Mouse (Mus musculus) brain, embryonic 14.5 days (tissue): ENCODE measurements at regions not wholly inside any gene's neighbourhood (a gene's known extent, or its start where the extent isn't known, plus 50 kb on each side); places are given as distances from the start of the nearest gene placed in this dataset.
A peak's percentile ranks its signal among the peaks of the same experiment; 100 is the strongest.

Experiments used
- DNase-seq: peaks from one replicate; pipeline ENCODE4 v3.0.0-alpha.2; 2011; ENCODE audit warnings: low read depth
- CTCF ChIP-seq: fragments of 200-500 bp; IDR thresholded peaks from 2 replicates; pipeline ENCODE4 v1.5.1; 2012; ENCODE audit warnings: inconsistent platforms, mild to moderate bottlenecking, moderate library complexity, borderline replicate concordance; ENCODE audit not compliant: insufficient read depth, insufficient read length; ENCODE audit errors: extremely low read depth
- POLR2A ChIP-seq: fragments of 200-500 bp; IDR thresholded peaks from 2 replicates; pipeline ENCODE4 v1.6.1; 2012; ENCODE audit warnings: mild to moderate bottlenecking, inconsistent platforms, borderline replicate concordance; ENCODE audit not compliant: poor library complexity, insufficient read depth, insufficient read length, severe bottlenecking; ENCODE audit errors: extremely low read depth

DNA sequence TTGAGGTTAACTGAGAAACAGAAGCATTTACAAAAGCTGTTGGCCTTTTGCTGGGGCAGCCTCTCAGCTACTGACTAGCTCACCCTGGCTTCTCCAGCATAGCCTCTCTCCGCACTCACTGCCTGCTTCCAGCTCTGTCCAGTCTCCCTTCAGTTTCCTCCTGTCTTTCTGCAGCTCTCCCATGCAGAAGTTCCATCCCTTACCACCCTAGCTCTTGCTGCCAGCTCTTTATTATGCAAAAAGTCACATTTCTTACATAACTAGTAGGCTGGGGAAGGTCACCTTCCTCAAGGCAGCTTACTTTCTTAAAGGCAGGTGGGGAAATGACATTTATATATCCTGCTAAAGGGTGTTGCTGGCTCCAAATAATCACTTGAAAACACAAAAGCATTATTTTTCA, 91.1 kb upstream of the Prok2 start:
- no peak for DNase-seq
- TF ChIP-seq POLR2A (no peak), CTCF (no peak)

DNA sequence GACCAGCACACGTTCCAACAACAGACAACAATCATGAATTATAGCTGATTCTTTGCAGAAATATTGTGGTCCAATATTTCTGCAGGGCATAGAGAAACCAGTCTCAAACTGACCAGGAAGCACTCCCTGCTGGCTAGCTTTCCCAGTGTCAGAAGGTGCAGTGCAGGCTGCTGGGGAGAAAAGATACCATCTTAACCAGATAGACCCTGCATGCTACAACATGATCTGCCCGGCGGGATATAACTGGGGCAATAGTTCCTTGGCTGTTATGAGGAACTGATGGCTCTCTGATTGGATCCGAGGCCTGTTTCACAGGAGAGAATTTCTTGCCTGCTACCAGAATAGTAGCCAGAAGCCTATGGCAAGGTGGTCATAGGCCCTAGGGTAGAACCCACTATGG, 86.9 kb upstream of the Prok2 start:
- TF ChIP-seq CTCF (no peak), POLR2A (no peak)
- no peak for DNase-seq

DNA sequence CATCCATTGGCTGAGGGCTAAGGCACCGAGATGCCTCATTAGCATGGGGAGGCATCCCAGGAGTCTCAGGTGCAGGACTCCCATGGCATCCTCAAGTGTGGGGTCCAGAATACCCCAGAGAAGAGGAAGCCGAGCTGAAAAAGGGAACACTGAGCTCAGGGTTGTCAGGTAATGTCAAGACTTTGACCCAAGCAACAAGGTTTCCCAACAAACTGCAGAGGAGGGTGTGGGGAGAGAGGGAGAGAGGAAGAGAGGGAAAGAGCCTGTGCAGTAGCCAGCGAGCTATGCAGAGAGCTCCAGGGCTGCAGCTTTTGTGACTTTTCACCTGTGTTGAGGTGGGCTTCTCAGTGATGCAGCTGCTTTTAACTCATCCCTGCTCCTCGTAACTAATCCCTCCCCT, 85.7 kb upstream of the Prok2 start:
- DNase-seq, result no peak
- TF ChIP-seq POLR2A, result no peak
- TF ChIP-seq CTCF, result no peak

DNA sequence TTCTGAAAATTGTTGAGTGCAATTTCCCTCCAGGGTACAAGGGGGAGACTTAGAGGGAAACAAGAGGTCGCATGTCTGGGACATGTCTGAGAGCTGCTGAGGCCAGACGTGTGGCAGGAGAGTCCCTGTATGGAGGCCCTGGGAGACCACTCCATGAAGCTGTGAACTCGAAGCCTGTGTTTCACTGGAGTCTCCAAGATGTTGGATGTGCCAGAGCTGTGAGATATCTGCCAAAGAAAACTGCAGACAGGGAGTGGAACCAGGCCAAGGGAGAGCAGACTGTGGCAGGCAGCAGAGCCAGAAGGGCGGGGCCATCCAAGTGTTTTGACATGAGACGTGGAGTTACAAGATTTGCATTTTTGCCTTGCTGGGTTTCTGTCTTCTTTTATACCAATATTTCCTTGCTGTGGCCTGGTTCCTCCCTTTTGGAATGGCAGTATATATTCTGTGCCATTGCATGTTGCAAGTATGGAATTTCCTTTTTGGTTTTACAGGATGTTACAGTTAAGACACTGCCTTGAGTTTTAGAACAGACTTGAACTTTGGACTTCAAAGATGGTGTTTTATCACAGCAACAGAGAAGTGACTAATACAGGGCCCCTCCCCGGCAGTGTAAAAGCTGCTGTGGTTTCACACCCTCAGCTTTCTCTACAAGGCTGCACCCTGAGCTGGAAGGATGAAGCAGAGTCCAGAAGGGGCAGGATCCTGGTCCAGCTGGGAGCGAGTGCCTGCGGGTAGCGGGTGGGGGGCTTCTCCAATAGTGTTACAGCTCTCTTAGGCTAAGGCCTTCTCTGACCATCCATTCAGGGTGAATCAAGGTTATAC, 85.0 kb upstream of the Prok2 start:
- TF ChIP-seq CTCF, result no peak
- DNase-seq, result peak; percentile 92

DNA sequence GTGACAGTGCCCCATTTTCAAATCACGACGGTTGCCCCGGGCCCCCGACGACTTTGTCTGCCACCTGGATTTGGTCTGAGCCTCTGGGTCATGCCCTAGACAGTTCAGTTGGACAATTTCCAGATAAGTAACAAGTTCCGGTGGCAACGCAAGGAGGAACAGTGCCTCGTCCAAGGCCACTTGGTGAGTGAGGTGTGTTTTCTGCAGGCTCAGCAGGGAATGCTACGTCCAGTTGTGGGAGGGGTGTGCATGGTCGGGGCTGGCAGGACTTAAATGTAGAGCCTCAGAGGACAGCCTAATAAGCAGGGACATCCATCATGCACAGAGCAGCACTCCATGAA, 78.7 kb upstream of the Prok2 start:
- TF ChIP-seq CTCF (no peak), POLR2A (no peak)
- no peak for DNase-seq

DNA sequence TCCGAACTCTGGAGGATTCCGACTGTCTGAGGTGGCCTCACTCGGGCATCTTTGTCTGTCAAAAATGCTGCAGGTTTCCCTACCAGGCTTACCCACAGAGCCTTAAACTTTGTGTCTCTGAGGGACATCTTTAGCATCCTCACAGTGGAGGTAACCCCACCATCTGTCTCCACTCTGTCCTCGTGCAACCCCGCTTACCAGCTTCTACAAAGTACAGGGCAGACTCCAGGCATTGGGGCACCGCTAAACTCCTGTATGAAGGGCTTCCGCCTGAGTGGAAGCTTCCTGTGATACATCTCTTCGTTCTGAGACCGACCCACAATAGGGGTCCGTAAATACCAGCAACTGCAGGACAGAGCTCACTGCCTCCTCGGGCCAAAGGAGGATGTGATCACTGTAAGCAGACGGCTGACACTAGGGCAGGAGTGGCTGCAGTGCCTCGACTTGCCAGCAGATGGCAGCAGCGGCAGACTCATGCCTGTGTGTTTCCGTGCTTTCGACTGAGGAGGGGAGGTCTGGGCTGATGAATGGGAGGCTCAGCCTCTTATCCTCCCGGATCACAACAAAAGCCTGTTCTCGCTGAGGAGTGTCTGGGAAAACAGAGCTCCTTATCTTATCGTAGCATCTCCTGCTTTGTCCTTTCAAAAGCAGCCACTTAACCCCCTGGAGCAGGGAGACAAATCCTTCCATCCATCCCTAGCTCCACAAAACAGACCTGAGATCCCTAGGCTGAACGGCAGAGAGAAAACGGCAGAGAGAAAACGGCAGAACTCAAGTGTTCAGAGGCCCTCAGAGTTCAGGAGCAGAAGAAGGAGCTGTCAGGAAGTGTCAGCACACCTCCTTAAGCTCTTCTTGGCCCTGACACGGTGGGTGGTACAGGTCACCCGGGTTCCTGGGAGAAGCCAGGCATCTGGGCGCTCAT, 78.1 kb upstream of the Prok2 start:
- no peak for TF ChIP-seq POLR2A
- peak; percentile 100 for TF ChIP-seq CTCF
- DNase-seq, result peak; percentile 94

DNA sequence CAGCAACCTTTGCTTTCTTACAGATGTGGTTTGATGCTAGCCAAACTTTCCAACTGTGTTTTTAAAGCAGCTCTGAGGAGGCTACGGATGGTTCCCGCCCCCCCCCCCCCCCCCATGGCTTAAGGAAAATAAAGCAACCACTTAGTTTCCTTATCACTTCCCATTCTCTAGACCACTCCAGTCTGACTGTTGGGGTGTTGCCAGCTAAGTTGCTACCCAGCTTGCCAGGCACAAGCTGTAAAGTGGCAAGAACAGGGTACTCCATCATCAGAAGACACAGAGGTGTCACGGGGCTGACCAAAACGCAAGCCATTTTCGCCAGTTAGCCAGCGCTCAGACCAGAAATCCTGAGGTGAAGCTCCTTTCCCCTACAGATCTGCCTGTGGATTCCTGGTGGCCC, 74.7 kb upstream of the Prok2 start:
- TF ChIP-seq CTCF, result no peak
- no peak for TF ChIP-seq POLR2A
- no peak for DNase-seq

DNA sequence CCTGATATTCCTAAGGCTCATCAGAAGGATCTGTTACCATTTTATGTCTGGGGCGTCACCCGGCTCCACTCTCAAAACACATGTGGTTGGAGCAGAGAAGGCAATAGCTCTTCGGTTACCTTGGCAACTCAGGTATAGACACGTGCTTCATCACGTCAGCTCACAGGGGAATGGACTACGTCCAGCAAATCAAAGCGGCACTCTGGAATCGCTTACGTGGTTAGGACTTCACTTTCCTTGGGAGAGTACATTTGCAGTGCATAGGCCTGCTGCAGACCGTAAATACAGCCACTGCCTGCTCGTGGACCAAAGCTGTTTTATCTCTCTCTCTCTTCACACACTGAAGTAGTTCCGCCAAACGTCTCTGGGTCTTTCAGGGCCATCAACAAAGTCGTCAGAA, 74.1 kb upstream of the Prok2 start:
- TF ChIP-seq POLR2A (no peak), CTCF (no peak)
- DNase-seq, result peak; percentile 55

DNA sequence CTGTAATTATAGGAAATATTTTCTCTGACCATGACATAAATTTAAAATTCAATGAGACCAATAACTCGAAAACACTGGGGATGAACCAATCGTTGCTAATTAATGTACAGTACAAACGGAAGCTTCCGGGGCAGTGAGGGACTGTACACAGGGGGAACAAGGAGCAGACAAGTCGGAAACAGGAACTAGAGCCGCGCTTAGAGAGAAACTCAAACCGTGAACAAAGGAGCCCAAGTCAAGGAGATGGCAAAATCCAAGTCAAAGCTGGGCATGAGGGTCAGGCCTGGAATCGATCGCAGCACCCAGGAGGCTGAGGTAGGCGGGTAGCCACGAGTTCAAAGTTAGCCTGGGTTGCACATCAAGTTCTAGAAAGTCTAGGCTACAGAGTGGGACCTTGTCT, 70.2 kb upstream of the Prok2 start:
- TF ChIP-seq POLR2A, result no peak
- no peak for DNase-seq

DNA sequence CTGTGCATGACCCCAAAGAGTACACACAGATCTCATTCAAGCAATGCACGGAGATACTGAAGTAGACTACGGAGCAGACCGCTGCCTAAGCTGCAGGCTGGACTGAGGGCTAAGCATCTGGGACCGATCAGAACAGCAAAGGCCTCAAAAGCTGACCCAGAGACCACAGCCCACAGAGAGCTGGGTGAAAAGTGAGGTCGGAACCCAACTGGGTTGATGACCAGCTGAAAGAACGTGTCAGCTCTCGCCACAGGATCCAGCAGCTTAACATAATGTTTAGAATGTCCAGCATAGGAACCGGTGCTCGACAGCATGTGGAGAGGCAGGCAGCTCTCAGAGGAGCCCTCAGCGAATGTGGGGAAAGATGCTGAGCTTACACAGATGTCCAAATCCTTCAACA, 67.4 kb upstream of the Prok2 start:
- DNase-seq, result no peak
- TF ChIP-seq POLR2A (no peak), CTCF (no peak)

DNA sequence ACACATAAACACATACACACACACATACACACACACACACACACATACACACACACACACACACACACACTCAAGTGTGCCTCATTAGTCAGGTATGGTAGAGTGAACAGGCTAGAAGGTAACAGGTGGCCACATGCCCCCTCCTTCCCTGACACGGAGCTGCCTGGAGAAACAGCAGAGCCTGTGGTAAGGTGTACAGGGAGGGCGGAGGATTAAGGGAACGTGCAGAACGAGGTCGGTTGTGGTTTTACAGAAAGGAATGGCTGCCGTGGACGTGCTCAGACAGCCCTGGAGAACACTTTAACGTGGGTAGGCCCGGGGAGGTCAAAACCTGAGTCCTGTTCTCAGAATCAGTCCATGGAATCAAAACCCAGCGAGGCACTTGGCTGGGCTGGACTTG, 66.2 kb upstream of the Prok2 start:
- DNase-seq, result no peak
- TF ChIP-seq CTCF, result no peak
- TF ChIP-seq POLR2A, result no peak

DNA sequence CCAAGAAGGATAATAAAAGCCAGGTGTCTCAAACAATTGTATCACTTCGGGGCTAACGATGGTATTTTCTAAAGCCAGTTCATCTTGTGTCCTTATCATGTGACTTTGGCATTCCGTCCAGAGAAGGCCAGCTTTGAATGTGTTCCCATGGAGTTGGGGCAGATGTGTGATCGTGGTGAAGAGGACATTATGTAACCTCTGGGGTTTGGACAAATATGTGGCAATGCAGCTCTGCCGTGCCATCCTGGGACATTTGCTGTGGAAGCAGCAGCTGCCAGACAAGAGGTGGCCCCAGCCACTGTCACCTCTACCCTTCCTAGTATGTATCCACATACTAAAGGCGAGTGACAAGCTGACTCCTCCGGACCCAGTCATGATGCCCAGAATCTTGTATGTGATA, 60.8 kb upstream of the Prok2 start:
- no peak for TF ChIP-seq CTCF
- no peak for DNase-seq
